Comparison of ENCODE assay signal across 16 mouse cellular contexts in genomic region chr7:49225741-49226140, GRCm38 (mm10).
"Had no signal": no experiment of that assay in that cellular context is flagged by ENCODE, and none has a peak within 500 bp of the region (broad histone marks: within the 10 kb centered on the region; RNA-seq: fewer than 3 reads in every experiment).

No protein-coding gene starts in this region.

- H3K27me3 ChIP-seq: limb, embryonic 15.5 days; liver, embryonic 13.5 days; midbrain, embryonic 13.5 days had no signal

- ATAC-seq: intestine, embryonic 16.5 days; liver, postnatal 0 days; midbrain, embryonic 13.5 days had no signal

- H3K4me2 ChIP-seq: limb, embryonic 15.5 days; liver, embryonic 13.5 days; midbrain, embryonic 13.5 days had no signal

- H3K4me1 ChIP-seq: limb, embryonic 15.5 days; liver, embryonic 13.5 days; megakaryocyte, embryonic 14.5 days; midbrain, embryonic 13.5 days had no signal

- H3K27ac ChIP-seq: kidney, postnatal 0 days; limb, embryonic 15.5 days; liver, embryonic 13.5 days; macrophage; midbrain, embryonic 13.5 days had no signal

- DNase-seq: kidney, adult 2 months; kidney, postnatal 36 days; layer of hippocampus, adult 9-11 months; layer of hippocampus, postnatal 36 days; liver, embryonic 13.5 days; liver, postnatal 0 days; right cerebral cortex, adult 18-20 months; right cerebral cortex, postnatal 25 days; thymus, adult 18-20 months; thymus, postnatal 14 days had no signal

- H3K4me3 ChIP-seq: limb, embryonic 15.5 days; liver, embryonic 13.5 days; megakaryocyte, embryonic 14.5 days; midbrain, embryonic 13.5 days had no signal

- H3K9ac ChIP-seq: limb, embryonic 15.5 days; liver, embryonic 13.5 days; liver, postnatal 0 days; midbrain, embryonic 13.5 days had no signal

- H3K9me3 ChIP-seq: limb, embryonic 15.5 days; liver, embryonic 13.5 days; midbrain, embryonic 13.5 days had no signal

- H3K36me3 ChIP-seq: limb, embryonic 15.5 days; liver, embryonic 13.5 days; midbrain, embryonic 13.5 days had no signal
